Mouse (Mus musculus): ENCODE measurements at regions not wholly inside any gene's neighbourhood (a gene's known extent, or its start where the extent isn't known, plus 50 kb on each side); places are given as distances from the start of the nearest gene placed in this dataset.
"Not testable (repeated sequence)": the region's sequence is repeated elsewhere in the genome, so short reads cannot be mapped to it uniquely, and the experiment has no call there.

DNA sequence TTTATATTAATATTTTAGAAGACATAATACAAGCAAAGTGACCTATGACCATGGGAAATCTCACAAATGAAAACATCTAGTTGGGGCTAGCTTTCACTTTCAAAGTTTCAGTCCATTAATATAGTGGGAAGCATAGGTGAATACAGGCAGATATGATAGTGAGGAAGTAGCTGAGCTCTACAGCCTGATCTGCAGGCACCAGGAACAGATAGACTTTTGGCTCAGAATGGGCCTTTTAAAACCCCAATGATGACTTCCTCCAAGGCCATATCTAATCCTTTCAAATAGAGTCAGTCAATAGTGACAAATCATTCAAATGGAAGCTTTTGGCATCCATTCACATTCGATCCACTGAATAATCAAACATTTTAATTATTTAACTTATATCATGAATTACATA is 581.6 kb upstream of the Pcdh17 start:
- DNase-seq (ENCODE audit: inconsistent ontology term), result no peak

DNA sequence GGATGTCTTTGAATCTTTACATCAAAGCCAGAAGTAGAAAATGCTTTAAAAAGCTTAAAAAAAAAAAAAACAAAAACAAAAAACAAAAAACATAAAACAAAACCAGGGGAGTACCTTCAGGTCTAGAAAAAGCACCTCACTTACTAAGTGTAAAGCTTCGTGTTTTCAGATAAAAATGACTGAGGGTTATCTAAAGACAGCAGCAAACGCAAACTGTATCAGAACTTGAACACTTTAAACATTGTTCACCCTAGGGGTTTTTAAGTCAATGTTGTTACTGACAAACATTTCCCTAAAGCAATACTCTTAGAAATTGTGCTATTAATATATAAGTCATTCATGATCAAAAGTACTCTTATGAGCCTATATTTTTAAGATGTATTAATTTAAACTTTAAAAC is 580.7 kb upstream of the Pcdh17 start:
- no peak for DNase-seq (ENCODE audit: inconsistent ontology term)

DNA sequence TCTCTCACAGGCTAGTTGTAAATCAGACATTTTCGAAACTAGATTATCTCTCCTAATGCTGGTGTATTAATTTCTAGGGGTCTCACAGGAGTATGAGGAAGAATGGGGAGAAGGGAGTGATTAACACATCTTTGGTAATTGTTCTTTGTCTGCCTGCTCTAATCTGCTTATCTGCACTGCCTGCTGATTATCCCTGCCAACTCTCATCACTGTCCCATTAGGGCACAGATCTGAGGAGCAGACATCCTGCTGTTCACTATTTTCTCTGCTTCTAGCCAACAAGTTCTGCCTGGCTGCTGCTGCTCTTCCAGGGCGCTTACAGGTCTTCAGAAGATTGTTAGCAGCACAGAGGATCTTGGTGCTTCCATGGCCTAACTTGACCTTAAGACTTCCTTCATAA is 557.0 kb upstream of the Pcdh17 start:
- peak; percentile 13 for DNase-seq (ENCODE audit: inconsistent ontology term)

DNA sequence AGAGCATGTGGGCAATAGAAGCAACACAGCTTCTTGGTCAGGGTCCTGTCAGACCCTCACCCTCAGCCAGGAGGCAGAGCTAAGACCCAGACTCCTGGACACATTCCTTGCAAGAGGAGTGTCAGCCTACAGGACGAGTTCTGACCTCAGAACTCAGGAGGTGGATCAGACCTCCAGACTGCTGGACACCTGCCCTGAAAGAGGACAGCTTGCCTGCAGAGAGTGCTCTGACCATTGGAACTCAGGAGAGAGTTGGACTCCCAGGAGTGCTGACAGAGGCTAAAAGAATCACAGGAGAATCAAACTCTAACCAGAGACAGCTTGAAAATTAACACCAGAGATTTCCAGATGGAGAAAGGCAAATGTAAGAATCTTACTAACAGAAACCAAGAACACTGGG is 542.7 kb upstream of the Pcdh17 start:
- not testable (repeated sequence) for DNase-seq (ENCODE audit: inconsistent ontology term)

DNA sequence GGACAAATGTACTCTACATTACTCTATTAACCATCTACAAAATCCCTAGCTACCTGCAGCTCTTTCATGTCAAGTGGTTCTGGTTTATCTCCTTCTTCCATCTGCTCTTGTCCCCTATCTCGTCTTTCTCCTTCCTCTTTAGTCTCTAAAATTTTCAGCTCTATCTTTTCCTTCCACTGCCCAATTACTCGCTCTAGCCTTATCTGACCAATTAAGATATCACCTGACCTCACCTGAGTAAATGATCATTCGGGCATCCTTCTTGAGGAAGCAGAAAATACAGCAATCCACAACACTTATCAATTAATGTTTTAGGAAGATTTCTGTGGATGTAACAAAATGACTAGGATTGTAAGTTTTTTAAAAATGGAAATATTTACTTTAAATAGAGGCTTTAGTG is 500.3 kb upstream of the Pcdh17 start:
- DNase-seq (ENCODE audit: inconsistent ontology term), result no peak

DNA sequence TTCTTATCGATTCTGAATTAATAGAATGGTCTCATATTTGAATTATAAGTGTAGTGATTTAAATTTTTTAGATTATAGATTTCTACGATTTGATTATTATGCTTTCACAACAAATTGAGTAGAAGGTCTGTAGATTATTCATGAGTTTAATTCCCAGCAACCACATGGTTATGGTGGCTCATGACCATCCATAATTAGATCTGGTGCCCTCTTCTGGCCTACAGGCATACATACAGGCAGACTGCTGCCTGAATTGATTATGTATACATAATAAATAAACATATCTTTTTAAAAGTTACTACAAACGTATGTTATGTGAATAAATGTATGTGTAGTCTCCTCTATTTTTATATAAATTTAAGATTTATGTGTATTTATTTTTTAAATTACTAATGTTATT is 499.2 kb upstream of the Pcdh17 start:
- no peak for DNase-seq (ENCODE audit: inconsistent ontology term)

DNA sequence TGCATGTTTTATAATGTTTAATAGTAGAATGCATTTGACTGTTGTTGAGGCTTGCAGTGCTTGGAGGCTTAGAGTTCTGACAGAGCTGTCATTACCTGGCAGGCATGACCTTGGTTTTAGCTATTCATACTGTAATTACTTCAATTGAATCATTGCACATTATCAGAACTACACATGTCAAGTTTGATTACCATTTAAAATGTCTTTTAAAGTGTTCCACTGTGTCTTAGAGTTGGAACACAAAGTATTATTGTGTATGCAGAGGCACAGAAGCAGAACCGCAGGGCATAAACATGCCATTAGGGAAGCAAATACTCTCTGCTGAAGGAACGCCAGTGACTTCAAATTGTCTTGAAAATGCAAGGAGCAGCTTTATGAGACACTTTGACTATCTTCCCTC is 493.7 kb upstream of the Pcdh17 start:
- DNase-seq (ENCODE audit: inconsistent ontology term), result peak; percentile 57

DNA sequence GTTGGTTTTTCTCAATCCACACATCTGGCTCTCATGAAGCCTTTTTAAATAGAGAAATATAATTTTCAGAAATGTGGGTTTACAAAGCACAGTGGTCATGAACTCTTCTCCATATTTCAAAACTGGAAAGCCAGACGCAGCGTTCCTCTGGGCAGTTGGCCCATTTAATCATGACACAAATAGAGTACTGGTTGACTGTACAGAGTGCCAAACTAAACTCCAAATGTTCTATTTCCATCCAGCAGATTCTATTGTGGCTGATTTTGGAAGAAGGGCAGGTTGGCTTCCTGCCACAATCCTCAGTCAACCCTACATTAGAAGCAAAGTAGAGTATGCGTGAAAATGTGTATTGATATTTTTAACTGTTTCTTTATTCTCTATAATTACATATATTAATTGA is 484.3 kb upstream of the Pcdh17 start:
- peak; percentile 88 for DNase-seq (ENCODE audit: inconsistent ontology term)

DNA sequence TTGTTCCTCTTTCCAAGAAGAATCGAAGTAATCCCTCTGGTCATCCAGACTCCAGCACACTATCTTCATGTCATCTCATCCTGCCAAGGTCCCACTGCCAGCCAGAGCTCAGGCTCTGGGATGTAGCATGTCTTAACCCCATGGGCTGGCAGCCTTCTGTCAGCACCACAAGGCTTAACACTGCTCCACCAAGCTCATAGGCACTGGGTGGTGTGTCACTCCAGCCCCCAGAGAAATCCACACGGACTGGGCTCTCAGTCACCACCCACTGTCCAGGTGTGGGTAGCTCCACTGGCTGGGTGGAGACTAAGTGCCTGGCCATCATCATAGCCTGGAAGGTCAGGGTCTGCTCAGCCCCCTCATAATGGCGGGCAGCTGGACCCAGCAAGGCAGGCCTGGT is 459.8 kb upstream of the Pcdh17 start:
- no peak for DNase-seq (ENCODE audit: inconsistent ontology term)

All from Muller cell, postnatal 12 days (primary cell).